Mouse (Mus musculus) C3H10T1/2 (cell line): ENCODE results near the gene Ak6. TPM values are rescaled to one million over a fixed set of nuclear protein-coding genes. Genes with fewer than 3 reads are reported as not detected.

Source experiments
- polyA plus RNA-seq, 2 experiments: library from polyadenylated mRNA; unstranded; fragments of >200 nt; fragmentation: generic; extraction: Trizol; gene quantifications; one replicate each; pipeline ENCODE4 v1.2.1; 2012; ENCODE audit warnings: missing spikeins in 2 of 2

Ak6 gene
- 10 to 100 TPM; 21.5 to 75.0 TPM for polyA plus RNA-seq

GRCm38 (mm10) chr13:100650550-100651438 is at the start of gene Ak6, which contains the start of gene Rad17:
Ak6 (plus strand) TSS chr13:100650979.
Rad17 (minus strand) TSS chr13:100651051.

GRCm38 (mm10) chr13:100616181-100617087 is 34.3 kb upstream of the Ak6 start, which contains the start of gene Marveld2:
Marveld2 (minus strand) TSS chr13:100616971.

GRCm38 (mm10) chr13:100651439-100652186 is 834 bp downstream of the Ak6 start, which contains the start of gene Taf9:
Taf9 (plus strand) TSS chr13:100651579.

GRCm38 (mm10) chr13:100669291-100670022 is 18.7 kb downstream of the Ak6 start, which contains the start of gene Ccdc125:
Ccdc125 (plus strand) TSS chr13:100669717.

Other genes starting within 250 kb of the Ak6 start
- gene Naip1, start 198.1 kb upstream of the Ak6 start, polyA plus RNA-seq, result under 1 TPM in 1 of 2 experiments, not detected in 1; 0.02 TPM
- gene Gtf2h2, start 158.4 kb upstream of the Ak6 start, polyA plus RNA-seq, result 10 to 100 TPM in 1 of 2 experiments, 1 to 10 TPM in 1; 1.3 to 12.3 TPM
- not detected for gene Ocln, start 98.3 kb upstream of the Ak6 start, polyA plus RNA-seq
- under 1 TPM in 1 of 2 experiments, not detected in 1; 0.05 TPM for gene Marveld2, start 34.0 kb upstream of the Ak6 start, polyA plus RNA-seq
- gene Rad17, start 72 bp downstream of the Ak6 start, polyA plus RNA-seq, result 1 to 10 TPM in 1 of 2 experiments, under 1 TPM in 1; 0.62 to 3.4 TPM
- 1 to 10 TPM in 1 of 2 experiments, under 1 TPM in 1; 0.95 to 6.8 TPM for gene Taf9, start 600 bp downstream of the Ak6 start, polyA plus RNA-seq
- under 1 TPM; 0.02 to 0.12 TPM for gene Ccdc125, start 18.7 kb downstream of the Ak6 start, polyA plus RNA-seq
- gene Cdk7, start 80.0 kb downstream of the Ak6 start, polyA plus RNA-seq, result 10 to 100 TPM in 1 of 2 experiments, 1 to 10 TPM in 1; 3.5 to 20.1 TPM
- 100 to 1,000 TPM; 112 to 125 TPM for gene Mrps36, start 93.7 kb downstream of the Ak6 start, polyA plus RNA-seq
- gene Cenph, start 124.9 kb downstream of the Ak6 start, polyA plus RNA-seq, result 10 to 100 TPM in 1 of 2 experiments, 1 to 10 TPM in 1; 7.1 to 12.2 TPM
- gene Ccnb1, start 135.6 kb downstream of the Ak6 start, polyA plus RNA-seq, result 10 to 100 TPM; 22.2 to 86.0 TPM
- gene Slc30a5, start 182.4 kb downstream of the Ak6 start, polyA plus RNA-seq, result 10 to 100 TPM in 1 of 2 experiments, 1 to 10 TPM in 1; 3.2 to 19.2 TPM